Mouse (Mus musculus) fat pad, adult 2 months (tissue): ENCODE measurements around the gene Thada.

ENCODE experiments used
- DNase-seq: peaks from one replicate; pipeline ENCODE4 v3.0.0-alpha.2; 2011; ENCODE audit warnings: low read depth, low spot score; ENCODE audit errors: extremely low read depth

Gene Thada

DNA sequence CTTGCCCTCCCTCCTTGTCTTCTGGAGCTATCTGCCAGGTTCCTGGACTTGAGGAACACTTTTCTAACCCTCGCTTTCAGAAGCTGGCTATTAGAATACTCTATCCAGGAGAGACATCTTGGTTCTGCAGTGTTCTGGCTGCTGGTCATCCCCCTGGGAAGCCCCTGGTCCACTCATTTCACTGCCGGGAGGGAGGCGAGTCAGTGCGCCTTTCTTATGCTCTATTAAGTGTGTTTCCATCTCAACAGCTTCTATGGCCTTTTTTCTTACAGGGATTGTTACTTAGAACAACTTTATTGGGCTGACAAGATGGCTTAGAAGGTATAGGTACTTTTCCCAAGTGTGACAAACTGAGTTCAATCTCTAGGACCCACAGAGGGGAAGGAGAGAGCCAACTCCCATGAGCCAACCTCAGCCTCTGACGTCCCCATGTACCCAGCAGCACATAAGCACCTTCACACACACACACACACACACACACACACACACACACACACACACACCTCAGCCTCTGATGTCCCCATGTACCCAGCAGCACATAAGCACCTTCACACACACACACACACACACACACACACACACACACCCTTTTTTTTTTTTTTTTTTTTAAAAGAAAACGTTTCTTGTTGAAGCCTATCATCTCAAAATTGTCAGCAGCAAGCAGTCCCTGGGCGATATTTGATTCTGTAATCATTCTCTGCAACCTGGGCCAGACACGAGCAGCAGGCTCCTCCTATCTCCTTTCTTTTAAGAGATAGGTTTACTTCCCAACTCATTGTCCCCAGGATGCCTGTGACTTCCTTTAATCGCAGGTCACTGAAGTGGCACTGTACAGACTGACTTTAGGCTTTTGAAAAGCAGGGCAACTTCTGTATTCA, 113.9 kb downstream of the Thada start:
- DNase-seq, result no peak

DNA sequence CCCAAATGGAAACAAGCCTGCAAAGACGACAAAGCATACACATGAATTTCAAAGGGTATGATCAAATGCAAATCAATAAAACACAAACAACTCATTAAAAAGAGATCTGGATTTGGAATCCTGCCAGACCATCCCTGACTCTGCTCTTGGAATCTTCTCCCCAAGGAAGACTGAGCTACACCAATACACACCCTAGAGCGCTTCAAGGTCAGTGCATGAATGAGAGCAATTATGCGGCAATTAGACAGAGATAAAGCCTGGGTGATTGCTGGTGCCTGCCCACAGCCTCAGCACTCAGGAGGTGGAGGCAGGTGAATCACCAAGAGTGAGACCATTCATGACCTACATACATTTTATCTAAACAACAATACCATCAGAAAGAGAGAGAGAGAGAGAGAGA, 114.7 kb downstream of the Thada start:
- DNase-seq, result no peak

DNA sequence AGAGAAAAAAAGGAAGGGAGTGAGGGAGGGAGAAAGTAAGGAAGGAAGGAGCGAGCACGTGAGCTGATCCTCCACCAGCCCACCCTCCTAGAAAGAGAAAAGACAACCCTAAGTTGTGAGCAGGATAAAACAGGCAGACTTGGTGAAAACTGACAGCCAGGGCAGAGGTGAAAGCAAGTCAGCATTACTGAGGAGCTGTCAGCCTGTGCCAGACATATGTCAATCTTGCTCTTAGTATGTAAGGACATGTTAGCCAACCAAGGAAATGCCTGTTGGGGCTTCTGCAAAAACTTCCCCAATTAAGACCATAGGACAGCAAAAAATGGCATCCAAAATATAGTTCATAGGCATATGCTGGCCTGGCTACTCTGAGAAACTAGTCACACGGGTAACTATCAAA, 117.1 kb downstream of the Thada start:
- no peak for DNase-seq

DNA sequence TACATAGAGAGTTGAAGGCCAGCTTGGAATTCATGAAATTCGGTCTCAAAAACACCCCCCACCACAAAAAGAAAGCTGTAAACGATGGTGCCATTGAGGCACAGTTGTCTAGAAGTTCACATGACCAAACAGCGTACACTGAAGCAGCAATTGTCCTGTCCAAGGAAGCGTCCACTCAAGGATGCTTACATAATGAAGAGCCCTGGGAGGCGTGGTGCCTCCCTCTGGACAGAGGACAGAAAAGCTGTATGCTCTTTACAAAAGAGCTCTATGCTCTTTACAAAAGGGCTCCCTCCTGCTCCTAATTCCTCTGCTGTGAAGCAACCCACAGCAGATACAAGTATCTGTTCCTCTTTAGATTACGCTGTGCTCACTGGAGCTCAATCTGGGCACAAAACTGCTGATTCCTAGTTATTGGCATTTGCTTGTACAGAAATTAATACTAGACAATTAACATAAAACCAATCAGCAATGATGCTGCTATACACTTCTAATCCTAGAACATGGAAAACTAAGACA, 123.6 kb downstream of the Thada start:
- no peak for DNase-seq

DNA sequence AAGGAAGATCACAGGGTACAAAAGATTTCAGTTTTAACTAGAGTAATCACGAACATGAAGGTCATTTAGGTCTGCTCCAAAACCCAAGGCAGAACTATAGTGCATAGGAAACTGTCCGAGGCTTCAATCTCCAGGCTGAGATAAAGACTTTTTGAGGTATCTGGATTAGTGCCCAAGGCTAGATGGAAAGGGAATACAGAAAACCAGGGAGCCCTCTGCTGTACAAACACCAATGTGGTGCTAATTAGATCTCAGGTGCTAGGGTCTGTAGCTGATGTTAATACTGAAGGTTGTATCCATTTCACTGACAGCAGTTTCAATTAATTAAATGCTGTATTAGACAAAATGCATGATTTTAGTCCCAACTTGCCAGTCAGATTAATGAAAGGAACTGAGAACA, 124.3 kb downstream of the Thada start:
- no peak for DNase-seq

DNA sequence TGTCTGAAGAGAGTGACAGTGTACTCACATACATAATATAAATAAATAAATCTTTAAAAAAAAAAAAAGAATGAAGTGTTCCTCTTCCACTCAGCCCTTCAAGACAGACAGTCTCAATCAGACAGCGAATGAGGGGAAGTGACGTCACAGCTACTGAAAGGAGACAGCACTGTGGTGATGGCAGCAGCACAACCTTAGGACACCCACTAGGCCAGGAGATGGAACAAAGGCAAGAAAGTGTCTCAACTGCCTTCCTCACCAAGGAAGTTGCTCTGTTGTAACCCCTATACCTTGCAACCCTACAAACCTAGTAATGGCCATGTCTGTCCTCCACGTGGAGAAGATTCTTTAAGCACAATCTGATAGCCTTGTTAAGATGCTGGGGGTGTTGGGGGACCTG, 125.4 kb downstream of the Thada start:
- DNase-seq, result no peak

DNA sequence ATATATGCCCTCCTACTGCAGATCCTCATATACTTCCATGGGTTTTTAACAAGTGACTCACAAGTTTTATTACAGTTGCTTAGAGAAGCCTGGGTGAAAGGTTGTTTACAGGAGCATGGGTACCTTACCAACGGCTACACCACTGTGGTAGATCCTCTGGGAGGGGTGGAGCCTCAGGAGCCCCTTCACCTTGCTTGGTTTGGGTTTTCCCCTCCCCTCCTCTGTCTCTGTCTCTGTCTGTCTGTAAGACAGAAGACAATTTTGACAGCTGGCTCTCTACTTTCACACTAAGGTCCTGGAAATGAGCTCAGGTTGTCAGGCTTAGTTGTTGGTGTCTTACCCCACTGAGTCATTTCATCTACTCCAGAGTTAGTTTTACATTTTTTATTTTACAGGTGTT, 130.0 kb downstream of the Thada start:
- DNase-seq, result no peak

DNA sequence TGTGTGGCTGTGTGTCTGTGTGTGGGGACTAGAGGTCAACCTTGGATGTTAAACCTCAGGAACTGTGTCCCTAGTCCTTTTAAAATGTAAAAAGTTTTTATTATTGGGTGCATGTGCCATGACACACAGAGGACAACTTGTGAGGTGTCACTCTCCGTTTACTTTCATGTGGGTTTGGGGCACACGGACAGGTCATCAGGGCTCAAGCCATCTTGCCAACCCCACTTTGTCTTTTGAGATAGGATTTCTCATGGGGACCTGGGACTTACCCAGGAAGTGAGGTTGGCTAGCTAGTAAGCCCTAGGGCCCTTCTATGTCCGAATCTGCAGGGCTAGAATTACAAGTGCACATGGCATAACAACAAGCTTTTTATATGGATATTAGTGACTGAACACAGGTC, 130.9 kb downstream of the Thada start:
- DNase-seq, result no peak

DNA sequence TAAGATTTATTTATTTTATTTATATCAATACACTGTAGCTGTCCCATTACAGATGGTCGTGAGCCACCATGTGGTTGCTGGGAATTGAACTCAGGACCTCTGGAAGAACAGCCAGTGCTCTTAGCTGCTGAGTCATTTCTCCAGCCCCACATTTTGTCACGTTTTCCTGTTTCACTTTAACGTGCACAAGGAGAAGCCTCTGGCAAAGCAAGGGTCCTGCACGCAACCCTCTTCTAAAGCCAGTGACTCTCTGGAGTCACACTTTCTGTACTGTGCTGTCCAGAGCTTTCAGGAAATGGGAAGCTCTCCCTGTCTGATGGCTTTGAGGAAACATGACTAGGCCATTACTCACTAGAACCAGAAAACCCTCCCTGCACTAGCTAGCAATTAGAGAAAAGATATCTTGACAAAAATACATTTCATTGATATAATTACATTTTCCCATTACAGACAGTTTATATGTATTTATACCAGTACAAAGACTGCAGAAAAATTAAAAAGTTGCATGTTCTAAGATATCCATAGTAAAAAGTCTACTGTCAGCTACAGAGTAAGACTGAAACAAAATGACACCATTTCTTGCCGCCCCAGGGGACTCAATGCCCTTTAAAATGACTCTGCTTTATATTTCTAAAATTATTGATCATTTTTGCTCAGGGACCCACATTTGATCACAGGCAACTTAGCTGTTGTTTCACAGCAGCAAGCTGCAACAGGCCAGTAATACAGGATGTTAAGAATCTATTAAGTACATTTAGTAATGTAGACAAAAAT, 131.6 kb downstream of the Thada start:
- no peak for DNase-seq

DNA sequence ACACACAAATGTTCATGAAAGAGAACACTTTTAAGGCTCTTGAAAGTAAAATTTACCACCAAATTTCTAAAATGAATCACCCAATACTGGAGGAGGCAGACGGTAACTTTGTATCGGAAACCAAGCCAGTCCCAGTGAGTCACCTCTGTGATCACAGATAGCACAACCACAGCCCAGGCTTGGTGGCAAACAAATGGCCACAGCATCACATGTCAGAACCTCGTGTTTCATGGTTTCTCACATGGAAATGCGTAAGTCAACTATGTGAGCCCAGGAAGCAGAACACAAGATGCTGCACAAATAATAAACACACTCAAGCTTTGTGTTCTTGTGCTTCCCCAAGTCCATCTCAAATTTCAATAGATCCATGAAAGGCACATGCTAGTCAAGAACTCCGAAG, 133.1 kb downstream of the Thada start:
- DNase-seq, result no peak

DNA sequence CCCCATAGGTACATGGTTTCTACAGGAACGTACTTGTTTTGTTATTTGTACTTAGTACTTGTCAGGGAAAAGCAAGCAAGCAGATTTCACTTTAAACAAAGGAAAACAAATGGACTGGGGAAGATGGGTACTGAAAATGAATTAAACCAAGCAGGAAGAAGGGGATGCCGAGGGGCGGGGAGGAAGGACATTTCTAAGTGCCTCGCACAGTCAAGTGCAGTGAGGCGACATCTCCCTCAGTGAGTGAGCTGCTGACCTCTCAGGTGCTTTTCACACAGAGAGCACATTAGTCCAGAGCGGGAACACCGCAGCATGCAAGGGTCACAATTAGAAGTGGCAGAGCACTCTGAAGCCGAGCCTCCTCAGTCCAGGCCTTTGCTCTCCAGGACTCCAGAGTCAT, 135.0 kb downstream of the Thada start:
- DNase-seq, result no peak

DNA sequence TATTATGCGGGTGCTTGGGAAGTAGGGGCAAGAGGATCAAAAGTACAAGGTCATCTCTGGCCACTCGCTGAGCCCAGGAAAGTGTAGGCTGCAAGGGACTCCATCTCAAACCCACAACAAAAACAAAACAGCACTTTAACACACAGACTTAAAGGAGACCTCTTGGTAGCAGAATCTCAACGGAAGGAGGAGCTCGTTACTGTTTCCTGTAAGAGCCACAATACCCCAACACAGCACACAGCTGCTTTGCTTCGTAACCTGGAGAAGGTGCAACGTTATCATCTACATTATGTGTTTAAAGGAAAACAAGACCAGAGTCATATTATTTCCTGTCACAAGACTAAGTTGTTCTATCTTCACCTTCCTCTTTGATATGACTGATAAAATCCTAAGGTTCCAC, 135.5 kb downstream of the Thada start:
- no peak for DNase-seq

DNA sequence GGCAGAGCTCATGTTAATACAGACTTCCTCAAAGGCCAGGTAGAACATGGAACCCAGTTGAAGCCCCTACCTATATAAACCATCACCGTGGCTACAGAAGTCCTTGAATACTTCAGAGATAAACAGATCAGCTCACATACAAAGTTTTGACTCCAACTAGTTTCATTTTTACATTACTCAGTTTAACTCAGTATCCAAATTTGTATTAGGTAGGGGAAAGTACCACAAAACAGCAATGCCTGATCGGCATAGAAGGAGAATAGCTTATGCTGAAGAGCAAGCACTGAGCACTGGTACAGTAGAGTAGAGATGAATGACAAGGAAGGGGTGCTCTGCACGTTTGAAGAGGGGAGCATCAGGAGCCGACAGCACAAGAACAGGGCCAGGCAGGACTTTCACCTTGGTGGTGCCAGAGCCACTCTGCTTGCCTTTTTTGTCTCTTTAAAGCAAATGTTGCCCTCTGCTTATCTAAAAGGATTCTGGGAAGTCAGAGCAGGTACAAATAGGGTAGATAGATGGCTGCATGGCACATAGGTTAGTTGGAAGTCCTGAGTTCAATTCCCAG, 136.0 kb downstream of the Thada start:
- DNase-seq, result no peak

DNA sequence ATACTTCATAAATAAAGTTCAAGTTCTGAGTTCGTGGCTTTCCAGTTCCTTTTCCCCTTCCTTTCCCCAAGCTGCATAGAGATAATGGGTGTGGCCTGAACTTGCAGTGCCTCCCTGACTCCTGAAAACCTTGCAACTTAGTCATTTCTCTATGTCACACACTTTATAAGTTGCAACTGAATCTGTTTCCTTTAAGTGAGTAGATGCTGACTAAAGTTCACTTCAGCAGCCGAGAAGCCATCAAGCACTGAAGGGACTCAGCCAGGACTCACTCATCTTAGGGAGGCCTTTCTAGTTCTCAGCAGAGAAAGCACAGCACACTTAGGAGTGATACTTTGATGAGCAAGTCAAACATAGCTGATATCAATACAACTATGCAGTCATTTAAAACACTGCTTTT, 137.5 kb downstream of the Thada start:
- no peak for DNase-seq

DNA sequence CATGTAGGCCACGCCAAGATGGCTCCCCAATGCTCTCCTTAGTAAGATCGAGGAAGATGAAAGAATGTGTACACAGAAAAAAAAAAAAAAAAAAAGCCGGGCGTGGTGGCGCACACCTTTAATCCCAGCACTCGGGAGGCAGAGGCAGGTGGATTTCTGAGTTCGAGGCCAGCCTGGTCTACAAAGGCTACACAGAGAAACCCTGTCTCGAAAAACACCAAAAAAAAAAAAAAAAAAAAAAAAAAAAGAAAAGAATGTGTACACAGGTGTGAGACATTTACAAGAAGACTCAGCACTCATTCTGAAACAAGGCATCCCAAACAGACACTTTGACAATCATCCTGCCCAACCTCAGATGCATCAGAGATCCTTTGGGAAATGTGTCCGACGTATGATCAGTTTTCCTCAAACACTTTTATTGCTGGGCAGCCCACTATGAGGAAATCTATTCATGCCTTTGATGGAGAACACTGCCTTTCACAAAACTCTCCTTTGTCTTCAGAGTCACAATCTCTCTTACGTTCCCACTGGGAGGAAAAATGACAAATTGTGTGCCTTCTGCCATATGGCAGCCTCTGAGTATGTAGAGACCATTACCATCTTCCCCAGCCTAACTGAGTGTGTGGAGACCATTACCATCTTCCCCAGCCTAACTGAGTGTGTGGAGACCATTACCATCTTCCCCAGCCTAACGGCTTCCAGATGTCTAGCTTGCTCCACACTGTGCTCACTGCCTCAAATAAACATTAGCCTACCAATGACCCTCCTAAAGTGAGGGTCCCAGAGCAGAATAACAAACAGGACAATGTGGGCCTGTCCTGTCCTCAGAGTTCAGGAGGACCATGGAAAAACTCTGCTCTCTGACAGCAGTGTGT, 138.7 kb downstream of the Thada start:
- no peak for DNase-seq

DNA sequence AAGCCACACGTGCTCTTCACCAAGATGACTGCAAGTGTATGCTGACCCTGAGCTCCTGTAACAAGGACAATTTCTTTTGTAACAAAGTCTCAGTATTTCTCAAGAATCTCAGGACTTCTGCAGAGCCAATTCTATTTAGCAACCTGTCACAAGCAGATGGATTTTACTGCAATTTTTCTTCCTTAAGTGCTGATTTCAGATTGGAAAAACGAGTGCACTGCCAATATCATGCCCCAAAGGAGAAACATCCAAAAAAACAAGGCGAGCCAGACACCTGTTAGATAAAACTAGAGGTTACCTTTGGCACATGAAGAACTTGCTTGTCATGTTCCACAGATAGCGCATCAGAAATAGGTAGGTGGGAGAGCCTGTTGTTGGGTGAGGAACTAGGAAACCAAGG, 143.8 kb downstream of the Thada start:
- peak; percentile 93 for DNase-seq

DNA sequence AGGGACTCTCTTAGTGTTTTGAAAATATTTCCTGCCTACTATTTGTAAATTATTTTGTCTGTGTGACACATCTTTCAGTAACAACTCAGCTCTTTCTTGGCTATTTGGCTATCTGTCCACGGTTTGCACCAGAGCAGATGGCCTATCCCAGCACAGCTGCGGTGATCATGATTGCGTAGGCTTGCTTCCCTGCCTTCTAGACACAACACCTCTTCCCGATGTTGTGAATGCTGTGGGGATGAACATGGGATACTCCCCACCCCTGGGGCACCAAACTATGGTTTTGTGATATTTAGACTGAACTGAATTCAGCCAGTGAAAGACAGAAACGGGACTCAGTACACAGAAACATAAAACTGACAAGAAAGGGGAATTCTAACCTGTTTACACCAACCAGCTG, 144.7 kb downstream of the Thada start:
- DNase-seq, result no peak

DNA sequence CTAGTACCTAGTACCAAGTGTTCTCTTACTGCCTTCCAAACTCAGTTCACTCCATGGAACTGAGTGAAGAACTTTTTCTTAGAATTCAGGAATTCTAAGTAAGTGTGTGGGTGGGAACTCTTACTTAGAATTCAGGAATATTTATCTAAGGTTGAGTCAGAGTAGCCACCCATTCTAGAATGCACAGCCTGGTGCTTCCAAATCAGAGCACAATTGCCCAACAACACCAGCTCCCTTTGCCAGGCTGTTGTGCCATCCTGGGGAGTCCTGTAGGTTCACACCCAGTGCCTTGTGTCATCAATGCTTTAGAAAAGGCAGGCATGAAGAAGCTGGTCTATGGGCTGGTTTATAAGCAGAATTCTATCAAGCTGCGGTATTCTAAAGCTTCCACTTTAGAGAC, 145.4 kb downstream of the Thada start:
- peak; percentile 94 for DNase-seq

DNA sequence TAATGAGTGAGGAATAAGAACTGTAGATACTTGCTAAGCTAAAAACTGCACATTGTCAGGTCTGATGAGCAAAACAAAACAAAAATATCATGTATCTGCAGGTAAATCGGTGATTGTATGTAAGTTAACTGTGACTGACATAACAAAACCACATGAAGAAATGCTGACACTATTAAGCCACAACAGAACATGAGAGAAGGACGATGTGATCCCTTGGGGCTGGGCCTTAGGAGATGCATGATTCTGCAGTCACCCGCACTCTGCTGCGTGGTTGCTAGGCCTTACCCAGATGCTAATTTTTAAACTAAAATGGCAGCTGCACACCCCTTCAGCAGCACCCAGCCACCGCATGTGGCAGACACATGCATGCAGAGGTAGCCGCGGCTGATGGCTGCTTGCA, 151.7 kb downstream of the Thada start:
- DNase-seq, result no peak

DNA sequence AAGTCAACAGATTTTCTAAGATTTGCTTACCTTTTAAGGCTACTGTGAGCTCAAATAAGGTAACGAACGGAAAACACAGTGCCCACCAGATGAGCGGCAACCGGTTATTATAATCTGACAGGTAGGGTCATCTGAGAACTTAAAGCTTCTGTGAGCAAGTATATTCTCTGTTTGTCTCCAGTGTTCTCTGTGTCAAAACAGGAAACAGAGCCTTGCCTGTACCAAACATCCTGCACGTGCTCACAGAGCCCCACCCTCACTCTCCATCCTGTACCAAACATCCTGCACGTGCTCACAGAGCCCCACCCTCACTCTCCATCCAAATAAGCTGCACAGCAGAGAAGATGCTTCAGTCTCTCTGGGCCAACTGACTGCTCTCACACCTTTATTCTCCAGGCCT, 152.5 kb downstream of the Thada start:
- no peak for DNase-seq

DNA sequence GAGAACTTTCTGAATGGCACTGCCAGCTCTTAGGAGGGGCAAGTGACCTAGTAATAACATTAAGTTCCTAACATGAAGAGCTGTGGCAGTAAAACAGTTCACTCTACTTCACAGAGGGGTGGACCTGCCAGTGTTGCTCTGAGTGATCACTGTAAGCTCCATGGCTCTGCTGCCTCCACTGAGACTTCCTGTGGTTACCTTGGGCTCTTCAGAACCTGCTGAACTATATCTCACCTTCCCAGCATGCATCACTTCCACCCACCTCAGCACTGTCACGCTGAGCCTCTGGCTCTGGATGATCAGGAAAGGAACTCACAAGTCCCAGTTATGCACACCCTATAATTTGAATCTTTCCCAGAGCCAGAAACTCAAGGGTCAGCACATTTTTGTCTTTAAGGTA, 159.9 kb downstream of the Thada start:
- DNase-seq, result no peak
